Mouse (Mus musculus) heart, postnatal 10 days (tissue): ENCODE results near the gene Ppp1r3f. TPM values are rescaled to one million over a fixed set of nuclear protein-coding genes. Genes with fewer than 3 reads are reported as not detected.

Source experiments
- DNase-seq, 2 experiments: peaks; one replicate each; pipeline ENCODE4 v3.0.0; 2021
- intact Hi-C: fragments of 180-260 bp; cut with DNase I; formaldehyde crosslinking; loops from one replicate; pipeline ENCODE4 v1.15.1; 2025
- total RNA-seq, 2 experiments: library from RNA; stranded (reverse); gene quantifications; 2 replicates each; pipeline ENCODE4 v1.2.3; 2021

Ppp1r3f gene
- total RNA-seq = 1 to 10 TPM; 1.9 to 2.1 TPM

- intact Hi-C loops = loop anchor here (10.0 kb wide), 1 partner anchor 121 kb away; the partner anchor contains the start of gene Gpkow
- peak; percentile 93 for DNase-seq
These were observed at the start of gene Ppp1r3f for GRCm38 (mm10) chrX:7574087-7574884. Gene Ppp1r3f, minus strand, starts transcription at chrX:7574283.

- intact Hi-C loops = no loop called here
- DNase-seq = no peak
These were observed 43.9 kb upstream of the Ppp1r3f start for GRCm38 (mm10) chrX:7617889-7618551.

GRCm38 (mm10) chrX:7610536-7611258 lies 36.6 kb upstream of the Ppp1r3f start:
- intact Hi-C loops = no loop called here
- DNase-seq = no peak

- no peak for DNase-seq
- intact Hi-C loops = no loop called here
These were observed 36.0 kb upstream of the Ppp1r3f start for GRCm38 (mm10) chrX:7610035-7610434.

- no peak for DNase-seq
- intact Hi-C loops = no loop called here
These were observed 32.7 kb upstream of the Ppp1r3f start, which contains the start of gene Cacna1f for GRCm38 (mm10) chrX:7606783-7607182. Gene Cacna1f, plus strand, starts transcription at chrX:7607083.

- intact Hi-C loops = no loop called here
- no peak for DNase-seq
These were observed 31.5 kb upstream of the Ppp1r3f start for GRCm38 (mm10) chrX:7605575-7605941.

GRCm38 (mm10) chrX:7604879-7605574 lies 30.9 kb upstream of the Ppp1r3f start, which contains the start of gene Ccdc22:
Gene Ccdc22, minus strand, starts transcription at chrX:7605517.
- DNase-seq = peak; percentile 87 to 89
- intact Hi-C loops = no loop called here

- intact Hi-C loops = no loop called here
- DNase-seq = no peak
These were observed 29.9 kb upstream of the Ppp1r3f start for GRCm38 (mm10) chrX:7604004-7604403.

- DNase-seq = no peak
- intact Hi-C loops = no loop called here
These were observed 21.3 kb upstream of the Ppp1r3f start for GRCm38 (mm10) chrX:7595371-7595770.

GRCm38 (mm10) chrX:7586356-7586755 lies 12.3 kb upstream of the Ppp1r3f start:
- intact Hi-C loops = no loop called here
- no peak for DNase-seq

GRCm38 (mm10) chrX:7583881-7584280 lies 9.8 kb upstream of the Ppp1r3f start:
- intact Hi-C loops = no loop called here
- DNase-seq = no peak

GRCm38 (mm10) chrX:7581151-7581550 lies 7.1 kb upstream of the Ppp1r3f start:
- intact Hi-C loops = no loop called here
- DNase-seq = no peak

GRCm38 (mm10) chrX:7574885-7575231 lies 775 bp upstream of the Ppp1r3f start:
- DNase-seq = no peak
- intact Hi-C loops = loop anchor here (10.0 kb wide), 1 partner anchor 120 kb away; the partner anchor contains the start of gene Gpkow

GRCm38 (mm10) chrX:7573176-7574086 lies 652 bp downstream of the Ppp1r3f start, which contains the start of gene Foxp3:
Gene Foxp3, plus strand, starts transcription at chrX:7573644.
- peak; percentile 19 to 27 for DNase-seq
- intact Hi-C loops = loop anchor here (10.0 kb wide), 1 partner anchor 121 kb away; the partner anchor contains the start of gene Gpkow

- intact Hi-C loops = loop anchor here (10.0 kb wide), 1 partner anchor 122 kb away; the partner anchor contains the start of gene Gpkow
- no peak for DNase-seq
These were observed 1.6 kb downstream of the Ppp1r3f start for GRCm38 (mm10) chrX:7572466-7572865.

- intact Hi-C loops = loop anchor here (10.0 kb wide), 1 partner anchor 123 kb away; the partner anchor contains the start of gene Gpkow
- no peak for DNase-seq
These were observed 2.4 kb downstream of the Ppp1r3f start for GRCm38 (mm10) chrX:7571565-7572136.

GRCm38 (mm10) chrX:7570481-7571175 lies 3.5 kb downstream of the Ppp1r3f start:
- intact Hi-C loops = loop anchor here (10.0 kb wide), 1 partner anchor 124 kb away; the partner anchor contains the start of gene Gpkow
- peak; percentile 14 to 36 for DNase-seq

GRCm38 (mm10) chrX:7567491-7567890 lies 6.6 kb downstream of the Ppp1r3f start:
- no peak for DNase-seq
- intact Hi-C loops = no loop called here
